Mouse (Mus musculus) ES-CJ7 (cell line): ENCODE measurements at regions not wholly inside any gene's neighbourhood (a gene's known extent, or its start where the extent isn't known, plus 50 kb on each side); places are given as distances from the start of the nearest gene placed in this dataset.

Experiments
- DNase-seq: peaks from one replicate; pipeline ENCODE4 v3.0.0; 2011; ENCODE audit warnings: low read depth, low spot score

GRCm38 (mm10) chr6:94813481-94814148 lies 113.7 kb upstream of the Lrig1 start:
- no peak for DNase-seq

- no peak for DNase-seq
Measured at GRCm38 (mm10) chr6:94811846-94812245, 111.9 kb upstream of the Lrig1 start.

DNA sequence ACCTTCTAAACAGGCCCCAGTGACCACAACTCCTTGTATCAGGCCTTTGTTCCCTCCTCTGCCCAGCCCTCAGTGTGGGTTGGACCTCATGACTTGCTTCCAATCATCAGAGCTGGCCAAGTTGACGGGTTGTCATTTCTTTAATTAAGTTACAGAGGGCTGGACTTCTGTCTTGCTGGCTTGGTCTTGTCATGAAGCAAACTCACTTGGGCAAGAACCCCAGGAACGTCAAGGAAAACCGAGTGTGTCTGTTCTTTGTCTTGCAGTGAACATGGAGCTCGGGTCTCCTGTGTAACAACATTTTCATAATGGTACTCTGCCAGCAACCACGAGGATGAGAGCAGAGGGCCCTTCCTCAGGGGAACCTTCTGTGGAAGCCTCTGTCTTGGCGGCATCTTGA lies 107.3 kb upstream of the Lrig1 start:
- DNase-seq: no peak

DNA sequence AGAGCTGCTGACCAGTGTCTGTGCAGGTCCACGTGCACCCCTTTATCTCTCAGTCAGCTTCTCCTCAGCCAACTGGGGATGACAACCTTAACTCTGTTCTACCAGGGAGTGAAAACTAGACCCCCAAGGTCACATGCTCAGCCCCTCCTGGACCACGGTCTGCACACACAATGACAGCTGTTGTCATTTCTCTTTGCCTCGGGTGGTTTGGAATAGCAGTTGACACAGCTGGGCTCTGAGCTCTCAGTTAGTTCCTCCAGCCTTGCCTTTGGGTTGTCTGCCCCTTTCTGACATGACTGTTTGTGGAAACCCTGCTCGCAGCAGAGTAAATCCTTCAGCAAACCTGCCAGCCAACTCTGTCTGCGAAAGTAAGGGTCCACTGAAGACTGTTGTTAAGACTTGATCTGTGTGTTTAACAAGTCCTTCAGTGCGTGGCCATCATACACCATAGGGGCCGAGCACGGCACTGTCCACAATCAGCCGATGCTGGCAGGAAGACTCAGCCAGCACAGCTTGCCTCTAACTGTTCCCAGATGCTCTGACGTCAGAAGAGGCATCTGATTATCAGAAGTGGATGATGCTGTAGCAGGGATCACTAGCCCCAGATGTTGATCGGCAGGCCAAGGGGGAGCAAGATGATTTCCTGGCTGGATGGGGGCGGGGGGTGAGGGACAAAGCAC lies 106.7 kb upstream of the Lrig1 start:
- DNase-seq: no peak

DNA sequence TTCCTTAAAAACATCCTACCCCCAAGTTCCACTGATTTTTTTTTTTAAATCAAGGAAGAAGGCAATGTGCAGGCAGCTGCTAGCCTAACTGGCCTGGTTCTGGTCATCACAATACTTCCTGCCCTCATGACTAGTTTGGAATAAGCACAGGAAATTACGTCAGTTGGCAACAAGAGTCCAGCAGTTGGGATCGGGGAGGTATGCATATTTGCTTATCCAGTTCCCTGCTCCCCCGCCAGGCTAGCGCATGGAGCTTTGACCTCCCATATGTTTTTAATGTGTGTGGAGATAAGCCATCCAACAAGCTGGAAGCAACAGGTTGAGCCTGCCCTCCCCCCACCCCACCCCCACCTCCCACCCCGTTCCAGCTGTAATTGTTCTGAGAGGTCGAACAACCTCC lies 105.7 kb upstream of the Lrig1 start:
- no peak for DNase-seq

DNA sequence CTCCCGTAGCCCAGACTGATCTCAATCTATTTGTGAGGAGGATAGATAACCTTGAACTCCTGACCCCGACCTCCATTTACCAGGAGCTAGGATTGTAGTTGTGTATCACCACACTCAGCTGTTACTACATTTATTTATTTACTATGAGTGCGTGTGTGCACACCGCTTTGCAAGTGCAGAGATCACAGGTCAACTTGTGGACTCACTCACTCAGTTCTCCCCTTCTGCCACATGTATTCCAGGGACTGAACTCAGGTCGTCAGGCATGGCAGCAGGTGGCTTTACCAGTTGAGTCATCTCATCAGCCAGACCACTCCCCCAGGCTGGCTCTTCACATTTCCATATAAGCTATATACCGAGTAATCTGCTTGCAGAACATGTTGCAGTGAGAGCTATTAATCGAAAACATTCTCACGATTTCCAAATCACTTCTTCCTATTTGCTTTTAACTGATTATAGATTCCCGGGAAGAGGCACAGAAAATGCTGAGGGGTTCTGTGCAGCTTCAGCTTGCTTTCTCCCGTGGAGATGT lies 104.4 kb upstream of the Lrig1 start:
- no peak for DNase-seq

GRCm38 (mm10) chr6:94801039-94801438 lies 101.1 kb upstream of the Lrig1 start:
- DNase-seq: no peak

DNA sequence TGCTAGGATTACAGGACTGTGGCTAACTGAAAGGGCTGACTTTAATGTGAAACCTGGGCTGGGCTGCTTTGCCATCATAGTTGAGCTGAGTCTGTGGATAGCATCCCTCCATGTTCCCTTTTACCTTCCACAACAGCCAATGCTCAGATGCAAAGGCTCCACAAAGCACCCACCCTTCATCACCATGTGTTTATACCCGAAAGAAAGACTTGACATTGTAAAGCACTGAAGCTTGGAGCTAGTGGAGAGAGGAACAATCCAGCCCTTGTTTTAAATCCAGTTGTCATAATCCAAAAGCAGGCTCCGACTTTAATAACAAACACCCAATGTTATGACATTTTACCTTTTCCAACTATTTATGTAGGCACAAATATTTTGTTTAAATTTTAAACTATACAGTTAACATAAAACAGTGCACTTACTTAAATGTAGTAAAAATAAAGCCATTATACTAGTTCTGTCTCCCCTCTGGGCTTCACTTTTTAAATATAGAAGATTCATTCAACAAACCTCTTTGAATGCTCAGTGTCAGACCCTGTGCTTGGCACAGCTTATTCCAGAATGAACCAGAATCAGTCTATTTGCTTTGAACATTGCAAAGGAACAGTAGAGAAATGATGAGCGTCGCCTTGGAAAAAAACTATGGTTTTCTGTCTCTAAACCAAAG lies 98.7 kb upstream of the Lrig1 start:
- no peak for DNase-seq

DNA sequence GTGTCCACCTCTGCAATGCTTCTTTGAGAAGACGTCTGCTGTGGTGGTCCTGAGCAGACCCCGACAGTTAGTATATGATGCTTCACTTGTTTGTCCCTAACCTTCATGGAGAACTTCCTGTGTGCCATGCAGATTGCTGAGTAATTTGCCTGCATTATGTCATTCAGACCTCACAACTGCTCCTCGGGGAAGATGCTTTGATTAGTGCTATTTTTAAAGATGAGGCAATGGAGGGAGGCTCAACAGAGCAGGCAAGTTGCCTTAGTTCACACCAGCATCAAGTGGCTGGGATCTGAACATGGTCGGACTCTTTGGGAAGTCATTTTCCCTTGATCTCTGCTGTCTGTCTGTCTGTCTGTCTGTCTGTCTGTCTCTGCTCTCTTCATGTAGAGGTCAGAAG lies 95.5 kb upstream of the Lrig1 start:
- DNase-seq: no peak

- DNase-seq: no peak
Measured at GRCm38 (mm10) chr6:94793555-94793954, 93.6 kb upstream of the Lrig1 start.

- DNase-seq: no peak
Measured at GRCm38 (mm10) chr6:94792312-94792711, 92.4 kb upstream of the Lrig1 start.

DNA sequence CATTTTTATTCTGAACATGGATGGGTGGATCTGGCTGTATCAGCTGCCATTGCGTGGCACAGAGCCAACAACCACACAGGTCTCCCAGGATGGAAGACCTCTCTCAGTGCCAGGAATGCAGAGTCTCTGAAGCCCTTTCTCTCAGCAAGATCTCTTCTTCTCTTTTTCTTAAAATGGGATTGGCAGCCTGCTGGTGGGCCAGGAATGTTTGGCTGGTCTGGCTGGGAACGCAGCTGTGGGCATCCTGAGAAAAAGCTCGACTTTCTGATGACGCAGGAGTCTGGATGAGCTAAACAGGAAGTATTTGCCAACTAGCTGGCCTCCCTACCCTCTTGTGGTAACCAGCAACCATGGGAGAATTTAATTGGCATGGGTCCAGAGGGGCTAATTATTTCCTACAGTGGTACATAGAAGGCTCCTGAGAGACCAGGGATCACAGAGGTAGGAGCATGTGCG lies 89.4 kb upstream of the Lrig1 start:
- no peak for DNase-seq

GRCm38 (mm10) chr6:94783471-94783870 lies 83.5 kb upstream of the Lrig1 start:
- no peak for DNase-seq

DNA sequence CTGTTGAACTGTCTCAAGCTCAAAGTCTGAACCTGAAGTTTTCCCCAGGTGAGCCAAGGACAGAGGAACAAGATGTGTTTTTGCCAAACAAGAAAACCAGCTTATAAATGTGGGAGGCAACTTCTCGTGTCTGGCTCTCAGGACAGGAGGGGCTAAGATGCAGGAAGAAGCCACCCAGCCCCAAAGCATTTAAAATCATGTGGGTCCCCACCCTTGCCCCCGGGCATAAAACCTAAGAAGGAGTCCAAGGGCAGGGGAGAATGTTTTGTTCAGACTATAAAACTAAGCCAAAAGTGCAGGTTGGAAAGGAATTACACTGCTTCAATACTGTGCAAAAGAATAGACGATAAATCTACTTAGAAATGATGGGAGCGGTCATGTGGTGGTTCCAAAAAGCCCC lies 80.7 kb upstream of the Lrig1 start:
- DNase-seq: peak; percentile 78

DNA sequence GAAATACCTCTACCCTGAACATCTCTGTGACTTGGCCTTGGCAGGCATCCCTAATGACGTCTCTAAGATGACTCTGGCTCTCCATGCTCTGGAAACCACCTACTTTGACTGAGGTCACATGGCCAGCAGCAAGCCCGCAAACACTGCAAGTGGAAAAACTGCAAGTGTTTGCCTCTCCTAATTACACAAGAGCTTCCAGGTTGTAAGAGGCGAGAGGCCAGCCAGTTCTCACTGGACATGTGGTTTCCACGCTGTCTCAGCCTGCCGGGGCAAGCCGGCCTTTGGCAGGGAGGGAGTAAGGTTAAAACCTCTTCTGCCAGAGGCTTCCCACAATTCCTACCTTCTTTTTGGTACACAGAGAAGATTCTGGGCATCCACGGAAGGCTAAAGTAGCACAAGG lies 79.9 kb upstream of the Lrig1 start:
- no peak for DNase-seq

DNA sequence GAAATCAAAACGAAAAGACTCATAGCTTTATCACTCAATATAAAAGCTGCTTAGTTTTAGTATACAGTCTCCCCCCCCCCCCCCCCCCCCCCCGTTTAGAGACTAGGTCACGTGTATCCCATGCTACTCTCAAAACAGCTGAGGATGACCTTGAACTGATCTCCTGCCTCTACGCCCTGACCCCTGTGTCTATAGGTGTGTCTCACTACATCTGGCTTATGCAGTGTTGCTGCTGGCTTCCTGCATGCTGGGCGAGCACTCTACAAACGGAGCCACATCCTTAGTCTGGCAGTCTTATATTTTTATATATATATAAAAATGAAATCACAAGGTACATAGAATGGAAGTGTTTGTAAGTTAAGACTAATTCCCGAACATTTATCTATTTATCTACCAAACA lies 79.3 kb upstream of the Lrig1 start:
- peak; percentile 85 for DNase-seq

- DNase-seq: no peak
Measured at GRCm38 (mm10) chr6:94778797-94779196, 78.8 kb upstream of the Lrig1 start.

- peak; percentile 64 for DNase-seq
Measured at GRCm38 (mm10) chr6:94776585-94776984, 76.6 kb upstream of the Lrig1 start.

DNA sequence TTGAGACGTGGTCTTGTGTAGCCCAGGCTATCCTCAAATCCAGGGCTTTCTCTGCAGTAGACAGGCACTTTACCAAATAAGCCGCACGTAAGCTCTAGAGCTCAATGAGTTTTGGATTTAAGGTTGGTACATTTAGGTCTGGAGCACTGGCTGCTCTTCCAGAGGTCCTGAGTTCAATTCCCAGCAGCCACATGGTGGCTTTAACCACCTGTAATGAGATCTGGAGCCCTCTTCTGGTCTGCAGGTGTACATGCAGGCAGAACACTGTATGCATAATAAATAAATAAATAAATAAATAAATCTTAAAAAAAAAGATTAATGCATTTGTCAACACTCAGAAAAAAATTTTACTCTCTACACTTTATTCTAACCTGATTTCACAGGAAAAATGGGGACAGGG lies 74.9 kb upstream of the Lrig1 start:
- DNase-seq: peak; percentile 55

DNA sequence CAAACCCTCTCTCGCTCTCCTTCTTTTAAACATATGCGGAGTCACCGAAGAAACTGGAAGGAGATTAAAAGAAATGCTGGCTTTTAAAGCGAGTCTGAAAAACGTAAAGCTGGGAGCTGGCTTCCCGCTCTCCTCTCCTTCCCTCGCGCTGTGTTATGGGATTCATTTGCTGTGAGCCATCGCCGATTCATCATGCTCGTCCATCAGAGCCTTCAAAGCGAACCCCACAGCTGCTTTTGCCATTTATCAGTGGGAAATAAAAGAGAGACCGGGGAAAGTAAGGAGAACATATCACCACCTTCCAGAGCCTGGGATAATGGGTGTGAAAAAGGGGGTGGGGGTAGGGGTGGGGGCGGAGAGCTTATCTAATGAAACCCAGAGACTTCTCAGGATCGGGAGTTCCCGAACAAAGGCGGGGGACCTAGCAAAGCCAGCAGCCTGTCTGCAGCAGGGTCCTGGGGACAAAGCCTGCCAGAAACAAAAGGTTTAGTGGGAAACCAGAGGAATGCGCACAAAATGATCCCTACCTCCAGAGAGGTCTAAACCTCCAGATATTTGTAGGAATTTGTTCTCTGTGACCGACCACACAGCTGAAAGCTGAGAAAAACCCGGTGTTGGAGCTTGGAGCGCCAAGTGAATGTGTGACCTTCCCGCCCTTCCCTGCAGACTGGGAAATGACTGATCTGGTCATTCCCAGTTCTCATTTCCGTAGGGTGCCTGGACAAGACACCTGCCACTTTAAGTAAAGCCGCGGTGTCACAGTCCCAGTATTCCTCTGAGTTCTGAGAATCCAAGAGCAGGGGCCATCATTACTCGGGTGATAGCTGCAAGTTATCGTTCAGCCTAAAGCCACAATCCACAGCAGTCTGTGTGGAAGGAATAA lies 73.9 kb upstream of the Lrig1 start:
- peak; percentile 79 for DNase-seq

DNA sequence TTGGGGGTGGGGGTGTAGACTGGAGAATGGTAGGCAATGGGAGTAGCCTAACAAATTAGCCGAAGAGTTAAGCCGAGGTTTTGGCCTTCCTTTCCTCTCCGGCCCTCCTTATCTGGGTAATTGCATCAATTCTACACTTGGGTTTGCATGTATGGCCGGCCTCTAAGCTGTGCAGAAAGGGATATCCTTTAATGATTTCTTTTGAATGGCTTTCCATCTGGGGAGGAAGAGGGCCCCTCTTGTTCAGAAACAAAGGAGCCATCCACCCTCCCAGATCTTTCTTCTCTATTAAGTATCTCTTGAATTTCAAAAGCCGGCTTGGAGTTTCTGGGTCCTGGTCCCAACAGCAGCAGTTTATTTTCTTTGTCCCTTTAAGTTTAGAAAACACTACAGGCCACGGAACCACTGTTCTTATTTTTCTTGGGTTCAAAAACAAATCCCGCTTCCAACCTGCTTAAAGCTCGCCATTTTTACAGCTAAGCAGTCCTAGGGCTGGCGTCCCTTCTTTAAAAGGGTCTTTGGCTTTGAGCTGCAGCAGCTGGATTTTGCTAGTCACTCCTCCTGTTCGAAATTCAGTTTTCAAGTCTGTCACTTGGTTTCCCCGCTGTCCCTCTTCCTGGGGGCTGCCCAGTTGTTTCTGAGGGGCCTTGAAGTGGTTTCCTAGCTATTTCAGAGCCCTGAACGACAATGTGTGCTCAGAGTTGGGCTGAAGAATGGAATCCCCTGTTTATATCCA lies 73.1 kb upstream of the Lrig1 start:
- no peak for DNase-seq
